ENCODE assay signal across 17 mouse cellular contexts in genomic region chr7:73206922-73207811, GRCm38 (mm10).
DNase-seq lines count a peak whose midpoint lies in the region; ATAC-seq lines count a peak whose summit lies in the region.
"Had no signal": no experiment of that assay in that cellular context is flagged by ENCODE, and none has a peak within 500 bp of the region (broad histone marks: within the 10 kb centered on the region; RNA-seq: fewer than 3 reads in every experiment).

No protein-coding gene starts in this region.

- WGBS in forebrain, embryonic 11.5 days, result 26% methylated on average over 7 of the region's 7 CpGs
- 26% methylated on average over 7 of the region's 7 CpGs for WGBS in hindbrain, embryonic 13.5 days
- whole genome bisulfite sequencing in midbrain, embryonic 14.5 days, result 23% methylated on average over 7 of the region's 7 CpGs
- WGBS in limb, embryonic 10.5 days, result 66% methylated on average over 7 of the region's 7 CpGs
- WGBS in liver, embryonic 12.5 days (ENCODE audit: insufficient replicate concordance), result 59% methylated on average over 7 of the region's 7 CpGs
- WGBS in kidney, embryonic 14.5 days, result 67% methylated on average over 7 of the region's 7 CpGs

- no peaks in the 10 kb centered on the region for H3K27me3 ChIP-seq in forebrain, embryonic 11.5 days (ENCODE audit: control insufficient read depth, insufficient read depth, low read length)
- no peaks in the 10 kb centered on the region for H3K27me3 ChIP-seq in hindbrain, embryonic 13.5 days
- H3K27me3 ChIP-seq in midbrain, embryonic 14.5 days (ENCODE audit: control insufficient read depth, insufficient read depth, low read length), result no peaks in the 10 kb centered on the region
- no peaks in the 10 kb centered on the region for H3K27me3 ChIP-seq in limb, embryonic 10.5 days (ENCODE audit: low read depth, poor library complexity, severe bottlenecking)
- H3K27me3 ChIP-seq in liver, embryonic 12.5 days (replicated peaks), result no peaks in the 10 kb centered on the region
- no peaks in the 10 kb centered on the region for H3K27me3 ChIP-seq in kidney, embryonic 14.5 days (ENCODE audit: control insufficient read depth, insufficient read depth, low read length)
- H3K27me3 ChIP-seq: embryonic facial prominence, embryonic 13.5 days; liver, embryonic 13.5 days; neural tube, embryonic 12.5 days had no signal

- H3K9me3 ChIP-seq in forebrain, embryonic 11.5 days (ENCODE audit: control insufficient read depth, low read length), result peaks cover 4% of the 10 kb centered on the region; the same call in 1 of the 2 replicates
- peaks cover 5% of the 10 kb centered on the region; the same call in 1 of the 2 replicates for H3K9me3 ChIP-seq in hindbrain, embryonic 13.5 days
- 0 out of 2 replicates have a peak, but pooled peaks cover 6% of the 10 kb centered on the region for H3K9me3 ChIP-seq in midbrain, embryonic 14.5 days (ENCODE audit: control insufficient read depth, low read length)
- H3K9me3 ChIP-seq in limb, embryonic 10.5 days (replicated peaks), result no peaks in the 10 kb centered on the region
- H3K9me3 ChIP-seq in liver, embryonic 12.5 days (replicated peaks), result no peaks in the 10 kb centered on the region
- no peaks in the 10 kb centered on the region for H3K9me3 ChIP-seq in kidney, embryonic 14.5 days (ENCODE audit: control insufficient read depth, low read length)
- H3K9me3 ChIP-seq: liver, embryonic 13.5 days had no signal

- H3K4me3 ChIP-seq in forebrain, embryonic 11.5 days (ENCODE audit: low read depth, low read length), result no peak overlapping the region
- no peak overlapping the region for H3K4me3 ChIP-seq in hindbrain, embryonic 13.5 days
- no peak overlapping the region for H3K4me3 ChIP-seq in midbrain, embryonic 14.5 days (replicated peaks; ENCODE audit: low read depth, low read length)
- no peak overlapping the region for H3K4me3 ChIP-seq in limb, embryonic 10.5 days
- no peak overlapping the region for H3K4me3 ChIP-seq in liver, embryonic 12.5 days
- no peak overlapping the region for H3K4me3 ChIP-seq in kidney, embryonic 14.5 days (ENCODE audit: low read length)
- H3K4me3 ChIP-seq: embryonic facial prominence, embryonic 13.5 days; heart, adult 2 months; liver, embryonic 13.5 days; neural tube, embryonic 12.5 days had no signal

- DNase-seq in adipocyte (ENCODE audit: low spot score), result peak; percentile 43
- peak; percentile 39 for DNase-seq in forebrain, embryonic 11.5 days (ENCODE audit: low spot score)
- DNase-seq in midbrain, embryonic 14.5 days, result peak; percentile 55
- no peak for DNase-seq in limb, embryonic 10.5 days (ENCODE audit: low spot score)
- DNase-seq: cerebellum, adult 11 months; heart, adult 2 months; heart, postnatal 36 days; kidney, postnatal 36 days; layer of hippocampus, postnatal 36 days; liver, embryonic 13.5 days; thymus, postnatal 25 days had no signal

- H3K9ac ChIP-seq in forebrain, embryonic 11.5 days (ENCODE audit: low read length), result no peak overlapping the region
- H3K9ac ChIP-seq in hindbrain, embryonic 13.5 days, result no peak overlapping the region; the same call in 1 of the 2 replicates
- no peak overlapping the region for H3K9ac ChIP-seq in midbrain, embryonic 14.5 days (replicated peaks; ENCODE audit: low read length)
- H3K9ac ChIP-seq in liver, embryonic 12.5 days, result no peak overlapping the region
- no peak overlapping the region for H3K9ac ChIP-seq in kidney, embryonic 14.5 days (ENCODE audit: low read depth, low read length)
- H3K9ac ChIP-seq: embryonic facial prominence, embryonic 13.5 days; liver, embryonic 13.5 days; neural tube, embryonic 12.5 days had no signal

- H3K4me1 ChIP-seq in forebrain, embryonic 11.5 days (replicated peaks; ENCODE audit: control insufficient read depth, insufficient read depth, low read length), result peaks cover 16% of the 10 kb centered on the region
- H3K4me1 ChIP-seq in hindbrain, embryonic 13.5 days (replicated peaks), result peaks cover 44% of the 10 kb centered on the region
- H3K4me1 ChIP-seq in midbrain, embryonic 14.5 days (ENCODE audit: control insufficient read depth, insufficient read depth, low read length), result peaks cover 41% of the 10 kb centered on the region
- peaks cover 29% of the 10 kb centered on the region for H3K4me1 ChIP-seq in limb, embryonic 10.5 days
- H3K4me1 ChIP-seq in liver, embryonic 12.5 days, result no peaks in the 10 kb centered on the region
- H3K4me1 ChIP-seq in kidney, embryonic 14.5 days (ENCODE audit: control insufficient read depth, insufficient read depth, low read length), result peaks cover 9% of the 10 kb centered on the region; the same call in 1 of the 2 replicates
- H3K4me1 ChIP-seq: liver, embryonic 13.5 days had no signal

- H3K36me3 ChIP-seq in forebrain, embryonic 11.5 days (ENCODE audit: control insufficient read depth, insufficient read depth, low read length), result no peaks in the 10 kb centered on the region; the same call in 1 of the 2 replicates
- no peaks in the 10 kb centered on the region for H3K36me3 ChIP-seq in hindbrain, embryonic 13.5 days
- no peaks in the 10 kb centered on the region for H3K36me3 ChIP-seq in midbrain, embryonic 14.5 days (ENCODE audit: control insufficient read depth, insufficient read depth, low read length)
- no peaks in the 10 kb centered on the region for H3K36me3 ChIP-seq in limb, embryonic 10.5 days
- H3K36me3 ChIP-seq in liver, embryonic 12.5 days, result no peaks in the 10 kb centered on the region
- H3K36me3 ChIP-seq in kidney, embryonic 14.5 days (ENCODE audit: control insufficient read depth, insufficient read depth, low read length), result no peaks in the 10 kb centered on the region
- H3K36me3 ChIP-seq: embryonic facial prominence, embryonic 13.5 days; liver, embryonic 13.5 days; neural tube, embryonic 12.5 days had no signal

- peak; percentile 53 for ATAC-seq in forebrain, embryonic 11.5 days (replicated peaks; ENCODE audit: low FRiP score)
- ATAC-seq in hindbrain, embryonic 13.5 days (ENCODE audit: low FRiP score), result no peak
- ATAC-seq in midbrain, embryonic 14.5 days (ENCODE audit: low FRiP score, low TSS enrichment), result no peak
- no peak for ATAC-seq in liver, embryonic 12.5 days
- ATAC-seq in kidney, embryonic 14.5 days (ENCODE audit: low FRiP score, low TSS enrichment), result no peak
- ATAC-seq: intestine, postnatal 0 days had no signal

- H3K4me2 ChIP-seq in forebrain, embryonic 11.5 days (ENCODE audit: low read depth, low read length, severe bottlenecking), result no peak overlapping the region
- H3K4me2 ChIP-seq in hindbrain, embryonic 13.5 days, result no peak overlapping the region
- no peak overlapping the region for H3K4me2 ChIP-seq in midbrain, embryonic 14.5 days (ENCODE audit: low read length)
- no peak overlapping the region for H3K4me2 ChIP-seq in liver, embryonic 12.5 days
- H3K4me2 ChIP-seq in kidney, embryonic 14.5 days (replicated peaks; ENCODE audit: low read depth, low read length), result no peak overlapping the region
- H3K4me2 ChIP-seq: embryonic facial prominence, embryonic 13.5 days; liver, embryonic 13.5 days; neural tube, embryonic 12.5 days had no signal

- H3K27ac ChIP-seq in forebrain, embryonic 11.5 days (ENCODE audit: low read depth, low read length), result no peak overlapping the region
- H3K27ac ChIP-seq in hindbrain, embryonic 13.5 days, result peak overlapping the region; percentile 87
- H3K27ac ChIP-seq in midbrain, embryonic 14.5 days (replicated peaks; ENCODE audit: low read depth, low read length), result peak overlapping the region; percentile 81
- no peak overlapping the region for H3K27ac ChIP-seq in limb, embryonic 10.5 days
- H3K27ac ChIP-seq in liver, embryonic 12.5 days, result no peak overlapping the region
- H3K27ac ChIP-seq in kidney, embryonic 14.5 days (ENCODE audit: low read depth, low read length), result no peak overlapping the region
- H3K27ac ChIP-seq: embryonic facial prominence, embryonic 13.5 days; heart, adult 2 months; liver, embryonic 13.5 days had no signal

Comparison
In these comparisons a context has a peak if more than half of its experiments do, and no peak if none do; other contexts are left out.
1. H3K27ac ChIP-seq: peak in hindbrain, embryonic 13.5 days (single experiment) and midbrain, embryonic 14.5 days (single experiment); none in forebrain, embryonic 11.5 days (single experiment), limb, embryonic 10.5 days (single experiment), liver, embryonic 12.5 days (single experiment) and kidney, embryonic 14.5 days (single experiment).